Mouse (Mus musculus) liver, adult 2 months (tissue): ENCODE measurements around the gene Kif26b. TPM values are rescaled to one million over a fixed set of nuclear protein-coding genes. Genes with fewer than 3 reads are reported as not detected.

Experiments used
- DNase-seq: peaks from one replicate; pipeline ENCODE4 v3.0.0-alpha.2; 2011; ENCODE audit warnings: low read depth, low spot score; ENCODE audit errors: extremely low read depth
- H3K27ac ChIP-seq: fragments of 200-500 bp; replicated peaks from 2 replicates; pipeline ENCODE4 v1.5.1; 2012; ENCODE audit warnings: low read depth, mild to moderate bottlenecking, control low read depth, inconsistent platforms, low read length; ENCODE audit not compliant: insufficient read depth
- H3K27me3 ChIP-seq: fragments of 200-500 bp; 2 replicates; pipeline ENCODE4 v1.6.1; 2012; ENCODE audit warnings: mild to moderate bottlenecking, moderate library complexity, low read length, inconsistent platforms; ENCODE audit not compliant: control insufficient read depth, insufficient read depth
- H3K36me3 ChIP-seq: fragments of 200-500 bp; 2 replicates; pipeline ENCODE4 v1.6.1; 2012; ENCODE audit warnings: low read length, inconsistent platforms; ENCODE audit not compliant: control insufficient read depth, insufficient read depth
- H3K4me1 ChIP-seq: fragments of 200-500 bp; 2 replicates; pipeline ENCODE4 v1.6.1; 2011; ENCODE audit warnings: low read length; ENCODE audit not compliant: control insufficient read depth, insufficient read depth
- H3K4me3 ChIP-seq: fragments of 200-500 bp; 2 replicates; pipeline ENCODE4 v1.5.1; 2011; ENCODE audit warnings: low read depth, mild to moderate bottlenecking, control low read depth, low read length, moderate library complexity; ENCODE audit not compliant: insufficient read depth
- H3K79me2 ChIP-seq: fragments of 200-500 bp; 2 replicates; pipeline ENCODE4 v1.6.1; 2012; ENCODE audit warnings: inconsistent platforms, mild to moderate bottlenecking, low read length, moderate library complexity; ENCODE audit not compliant: control insufficient read depth, insufficient read depth
- H3K9ac ChIP-seq: fragments of 200-500 bp; 2 replicates; pipeline ENCODE4 v1.6.1; 2012; ENCODE audit warnings: low read depth, mild to moderate bottlenecking, control low read depth, inconsistent platforms, low read length
- CTCF ChIP-seq: fragments of 200-500 bp; IDR thresholded peaks from 2 replicates; pipeline ENCODE4 v1.5.1; 2011; ENCODE audit warnings: low read depth, low read length, control low read depth
- POLR2A ChIP-seq: fragments of 200-500 bp; IDR thresholded peaks from 2 replicates; pipeline ENCODE4 v1.6.1; 2011; ENCODE audit warnings: low read length, control low read depth; ENCODE audit not compliant: insufficient read depth; ENCODE audit errors: extremely low read depth
- WGBS: fragments of 180-500 bp; shearing (Covaris S2); methylation state at CpG from one replicate; pipeline ENCODE4 v1.1.7; 2018; 5-methylcytosine and 5-hydroxymethylcytosine counted together
- polyA plus RNA-seq: library from polyadenylated mRNA; depleted of rRNA; stranded (reverse); fragments of >200 nt; gene quantifications from 2 replicates; pipeline ENCODE4 v1.2.3, GENCODE M21; 2012
- total RNA-seq: library from RNA; depleted of rRNA; stranded (reverse); fragments of >200 nt; gene quantifications from 2 replicates; pipeline ENCODE4 v1.2.3, GENCODE M21; 2014

Gene Kif26b
- total and polyA plus RNA-seq, 2 experiments, result 0.10 to 0.28 TPM

DNA sequence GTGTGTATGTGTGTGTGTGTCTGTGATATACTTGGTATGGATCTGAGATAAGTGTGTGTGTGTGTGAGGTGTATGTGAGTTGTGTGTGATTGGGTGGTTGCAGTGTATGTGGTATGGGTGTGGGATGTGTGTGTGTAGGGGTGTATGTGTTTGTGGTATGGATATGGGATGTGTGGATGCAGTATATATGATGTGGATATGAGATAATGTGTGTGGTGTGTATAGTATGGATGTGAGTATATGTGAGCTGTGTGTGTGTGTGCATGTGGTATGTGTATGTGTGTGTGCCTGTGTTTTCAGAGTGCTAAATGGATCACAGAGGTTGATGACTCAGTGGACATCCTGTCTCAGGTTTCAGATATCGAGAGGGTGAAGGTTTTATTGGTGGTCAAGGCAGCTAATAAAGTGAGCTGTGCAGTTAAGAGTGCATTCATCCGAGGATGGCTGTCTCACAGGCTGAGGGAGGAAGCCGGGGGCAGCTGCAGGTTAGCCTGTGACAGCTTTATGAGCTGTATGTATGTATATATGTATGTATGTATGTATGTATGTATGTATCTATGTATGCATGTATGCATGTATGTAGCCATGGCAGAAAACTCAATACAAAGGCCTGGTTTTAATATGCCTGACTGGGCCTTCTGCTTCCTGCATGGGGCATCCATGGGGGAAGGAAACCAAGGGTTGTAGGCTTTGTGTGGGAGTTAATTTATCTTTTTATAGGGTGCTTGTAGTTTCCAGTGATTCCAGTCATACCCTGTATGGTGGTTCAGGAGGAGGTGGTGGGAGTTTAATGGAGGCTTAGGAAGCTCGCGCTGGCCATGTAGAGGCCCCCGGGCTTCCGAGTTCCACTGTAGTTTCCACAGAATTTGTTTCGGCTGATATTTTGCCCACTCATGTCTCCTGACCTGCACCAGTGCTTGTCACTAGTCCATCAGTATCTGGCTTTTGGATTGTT is 14.3 kb downstream of the Kif26b start:
- no peaks in the 10 kb centered on the region for H3K36me3 ChIP-seq
- H3K4me3 ChIP-seq, result no peak overlapping the region
- H3K9ac ChIP-seq, result no peak overlapping the region
- no peak overlapping the region for H3K27ac ChIP-seq
- 92% methylated on average over 8 of the region's 8 CpGs for WGBS
- H3K27me3 ChIP-seq, result no peaks in the 10 kb centered on the region
- no peaks in the 10 kb centered on the region for H3K79me2 ChIP-seq
- TF ChIP-seq POLR2A (no peak), CTCF (no peak)
- no peaks in the 10 kb centered on the region for H3K4me1 ChIP-seq
- no peak for DNase-seq

DNA sequence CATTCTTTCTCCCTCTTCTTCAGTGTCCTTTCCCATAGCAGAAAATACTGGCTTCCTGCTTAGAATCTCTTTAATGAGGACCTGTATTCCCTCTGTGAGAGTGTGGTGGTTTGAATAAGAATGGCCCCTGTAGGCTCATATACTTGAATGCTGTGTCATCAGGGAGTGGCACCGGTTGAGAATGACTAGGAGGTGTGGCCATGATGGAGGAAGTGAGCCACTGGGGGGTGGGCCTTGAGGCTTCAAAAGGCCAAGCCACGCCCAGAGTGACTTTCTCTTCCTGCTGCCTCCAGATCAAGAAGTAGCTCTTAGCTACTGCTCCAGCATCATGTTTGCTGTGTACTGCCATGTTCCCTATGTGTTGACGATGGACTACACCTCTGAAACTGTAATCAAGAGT is 15.7 kb downstream of the Kif26b start:
- H3K27me3 ChIP-seq, result no peaks in the 10 kb centered on the region
- DNase-seq, result no peak
- no peaks in the 10 kb centered on the region for H3K36me3 ChIP-seq
- no peak overlapping the region for H3K4me3 ChIP-seq
- TF ChIP-seq POLR2A (no peak), CTCF (no peak)
- no peaks in the 10 kb centered on the region for H3K79me2 ChIP-seq
- no peak overlapping the region for H3K9ac ChIP-seq
- 84% methylated on average over 3 of the region's 3 CpGs for WGBS
- no peak overlapping the region for H3K27ac ChIP-seq
- H3K4me1 ChIP-seq, result no peaks in the 10 kb centered on the region

DNA sequence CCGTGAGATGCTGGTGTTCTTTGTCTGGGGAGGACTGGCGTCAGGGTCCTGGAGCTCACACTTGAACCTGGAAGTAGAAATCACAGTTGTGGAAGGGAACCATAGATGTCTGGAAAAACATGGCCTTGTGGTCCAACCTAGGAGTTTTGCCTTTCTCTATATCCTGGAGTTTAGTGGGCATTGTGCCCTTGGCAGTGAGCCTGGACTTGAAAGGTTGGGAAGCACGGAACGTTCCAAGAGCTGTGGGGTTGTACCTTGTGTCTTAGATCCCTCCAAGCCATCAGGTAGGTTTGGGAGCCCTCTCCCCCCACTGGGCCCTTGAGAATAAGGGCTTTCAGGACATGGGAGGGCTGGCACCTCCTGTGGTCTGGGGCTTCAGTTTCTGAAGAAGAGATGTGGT is 20.7 kb downstream of the Kif26b start:
- no peaks in the 10 kb centered on the region for H3K4me1 ChIP-seq
- WGBS, result 94% methylated on average over 4 of the region's 4 CpGs
- H3K9ac ChIP-seq, result no peak overlapping the region

DNA sequence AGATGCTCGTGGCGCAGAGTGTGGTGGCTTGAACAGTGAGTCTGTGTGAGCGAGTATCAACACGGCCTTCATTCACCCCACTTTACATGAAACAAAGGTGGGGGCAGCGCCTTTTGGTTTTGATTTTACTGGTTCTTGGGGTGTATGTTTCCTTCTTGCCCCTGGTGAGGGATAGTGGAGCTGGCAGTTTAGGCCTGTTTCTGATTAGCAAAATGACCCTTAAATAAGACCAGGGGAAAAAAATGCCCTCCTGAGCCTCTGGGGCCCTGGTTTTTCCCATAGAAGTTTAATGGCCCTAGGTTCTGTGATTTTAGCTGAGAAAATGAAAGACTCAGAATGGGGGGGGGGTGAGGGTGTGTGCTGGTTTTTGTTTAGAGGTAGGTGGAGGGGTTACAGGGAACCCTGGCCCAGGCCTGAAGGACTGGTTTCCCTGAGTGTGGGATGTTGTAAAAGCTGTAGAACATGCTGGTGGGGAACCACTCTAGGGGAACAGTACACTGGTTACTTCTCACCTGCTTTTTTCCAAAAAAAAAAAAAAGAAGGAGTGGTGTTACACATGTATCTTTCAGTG is 21.6 kb downstream of the Kif26b start:
- no peaks in the 10 kb centered on the region for H3K4me1 ChIP-seq
- DNase-seq, result no peak
- no peak overlapping the region for H3K9ac ChIP-seq
- H3K79me2 ChIP-seq, result no peaks in the 10 kb centered on the region
- no peak overlapping the region for H3K4me3 ChIP-seq
- WGBS, result 92% methylated on average over 5 of the region's 5 CpGs
- no peaks in the 10 kb centered on the region for H3K36me3 ChIP-seq
- H3K27me3 ChIP-seq, result no peaks in the 10 kb centered on the region
- no peak overlapping the region for H3K27ac ChIP-seq
- TF ChIP-seq CTCF, result no peak
- no peak for TF ChIP-seq POLR2A

More for the DNA sequence above, 20.7 kb downstream of the Kif26b start:
- H3K79me2 ChIP-seq, result no peaks in the 10 kb centered on the region
- no peak for DNase-seq
- no peaks in the 10 kb centered on the region for H3K36me3 ChIP-seq
- TF ChIP-seq CTCF (no peak), POLR2A (no peak)
- H3K27me3 ChIP-seq, result no peaks in the 10 kb centered on the region
- no peak overlapping the region for H3K4me3 ChIP-seq
- no peak overlapping the region for H3K27ac ChIP-seq

DNA sequence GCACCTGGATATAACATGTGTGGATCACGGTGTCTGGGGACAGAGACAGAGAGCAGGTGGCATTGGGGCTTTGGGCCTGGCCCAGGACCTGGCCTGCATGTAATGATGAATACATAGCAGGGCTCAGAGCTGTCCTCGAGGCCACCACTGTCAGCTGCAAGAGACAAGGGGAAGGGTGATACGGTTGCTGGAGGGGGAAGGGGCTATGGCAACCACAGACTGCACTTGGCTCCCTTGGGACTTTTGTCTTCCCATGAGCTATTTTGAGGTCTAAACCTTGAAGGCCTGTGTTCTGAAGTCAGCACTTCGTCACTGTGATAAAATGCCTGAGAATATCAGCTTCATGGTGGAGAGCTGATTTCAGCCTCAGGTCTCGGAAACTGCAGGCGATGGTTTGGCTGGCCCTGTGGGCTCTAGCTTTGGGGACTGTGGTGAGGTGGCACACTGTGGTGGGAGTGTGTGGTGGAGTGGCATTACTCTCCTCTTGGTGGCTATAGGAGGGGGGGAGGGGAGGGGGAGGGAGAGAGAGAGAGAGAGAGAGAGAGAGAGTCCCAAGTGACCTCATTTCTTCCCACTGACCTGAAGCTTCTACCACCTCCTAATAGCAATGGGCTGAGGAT is 23.5 kb downstream of the Kif26b start:
- no peak overlapping the region for H3K27ac ChIP-seq
- no peaks in the 10 kb centered on the region for H3K27me3 ChIP-seq
- H3K4me3 ChIP-seq, result no peak overlapping the region
- WGBS, result 90% methylated on average over 6 of the region's 6 CpGs
- H3K4me1 ChIP-seq, result no peaks in the 10 kb centered on the region
- H3K36me3 ChIP-seq, result no peaks in the 10 kb centered on the region
- DNase-seq, result no peak
- no peak overlapping the region for H3K9ac ChIP-seq
- H3K79me2 ChIP-seq, result no peaks in the 10 kb centered on the region
- TF ChIP-seq CTCF, result no peak
- no peak for TF ChIP-seq POLR2A
